Mouse (Mus musculus): ENCODE results near the gene Dnajb14. TPM values are rescaled to one million over a fixed set of nuclear protein-coding genes. Genes with fewer than 3 reads are reported as not detected.

Dnajb14 gene
- polyA plus RNA-seq, 1 experiment from 2014 or later: 7.9 TPM

GRCm38 (mm10) chr3:137932748-137933147, 65.3 kb downstream of the Dnajb14 start:
- Histone ChIP-seq H3K36me3 (replicated peaks) (peaks cover 24% of the 10 kb centered on the region), H3K4me1 (peaks cover 15% of the 10 kb centered on the region), H3K4me3 (no peak overlapping the region), H3K9me3 (no peaks in the 10 kb centered on the region), H3K27ac (replicated peaks) (no peak overlapping the region), H3K27me3 (replicated peaks; ENCODE audit: low read depth, poor library complexity, severe bottlenecking) (no peaks in the 10 kb centered on the region)
- 83% methylated on average over 7 of the region's 7 CpGs for WGBS
- DNase-seq (ENCODE audit: low spot score): no peak

GRCm38 (mm10) chr3:137933986-137934385, 66.5 kb downstream of the Dnajb14 start:
- H3K9me3 ChIP-seq: no peaks in the 10 kb centered on the region
- WGBS: 83% methylated on average over 3 of the region's 3 CpGs

DNA sequence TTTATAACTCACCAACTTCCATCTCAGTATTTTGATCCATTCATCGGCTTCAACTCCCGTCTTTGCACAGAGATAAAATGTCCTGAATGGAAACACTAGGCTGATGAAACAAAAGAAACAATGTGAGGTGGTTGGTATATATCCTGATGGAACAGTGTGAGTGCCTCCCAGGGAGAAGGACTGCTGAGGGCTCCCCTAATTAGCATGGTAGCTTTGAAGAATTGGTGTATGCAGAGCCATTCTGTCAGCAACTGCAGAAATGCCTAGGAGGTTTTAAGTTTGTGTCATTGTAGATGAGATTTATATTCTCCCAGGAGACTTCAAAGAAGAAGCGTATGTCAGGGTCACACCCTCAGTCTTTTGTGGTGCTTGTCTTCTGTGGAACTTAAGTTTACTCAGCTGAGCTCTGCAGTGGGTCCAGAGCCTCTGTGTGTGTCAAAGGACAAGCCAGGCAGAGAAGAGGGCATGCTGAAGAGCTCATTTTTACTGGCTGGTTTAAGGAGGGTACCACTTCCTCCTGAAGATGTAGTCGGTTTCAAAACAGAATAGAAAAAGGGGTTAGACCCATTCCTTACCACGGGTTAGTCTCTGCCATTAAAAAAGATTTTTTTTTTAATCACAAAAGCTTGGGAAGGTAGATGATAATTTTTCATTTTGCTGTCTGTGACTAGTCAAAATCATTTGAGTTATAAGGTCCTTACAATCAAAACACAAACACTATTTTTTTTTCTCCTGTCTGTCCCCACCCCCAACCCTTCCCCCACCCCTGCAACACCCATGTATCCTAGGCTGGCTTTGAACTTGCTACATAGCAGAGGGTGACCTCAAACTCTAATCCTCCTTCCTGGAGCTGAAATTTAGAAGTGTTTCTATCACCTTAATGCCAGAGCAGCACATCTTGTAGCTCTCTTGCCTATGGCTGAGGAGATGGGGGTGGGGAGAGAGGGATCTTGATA, 68.4 kb downstream of the Dnajb14 start:
- no peaks in the 10 kb centered on the region for H3K9me3 ChIP-seq
- no peaks in the 10 kb centered on the region for H3K27me3 ChIP-seq (replicated peaks; ENCODE audit: low read depth, poor library complexity, severe bottlenecking)
- H3K4me1 ChIP-seq: peaks cover 15% of the 10 kb centered on the region
- H3K4me3 ChIP-seq: no peak overlapping the region
- H3K27ac ChIP-seq (replicated peaks): no peak overlapping the region
- no peak for DNase-seq (ENCODE audit: low spot score)
- WGBS: 64% methylated on average over 5 of the region's 5 CpGs
- no peaks in the 10 kb centered on the region; the same call in 1 of the 2 replicates for H3K36me3 ChIP-seq (replicated peaks)

More at GRCm38 (mm10) chr3:137933986-137934385, 66.5 kb downstream of the Dnajb14 start:
- Histone ChIP-seq H3K27me3 (replicated peaks; ENCODE audit: low read depth, poor library complexity, severe bottlenecking) (no peaks in the 10 kb centered on the region), H3K4me1 (peaks cover 15% of the 10 kb centered on the region), H3K36me3 (replicated peaks) (peaks cover 15% of the 10 kb centered on the region), H3K27ac (replicated peaks) (no peak overlapping the region), H3K4me3 (no peak overlapping the region)
- DNase-seq (ENCODE audit: low spot score): no peak

GRCm38 (mm10) chr3:137936541-137936940, 69.1 kb downstream of the Dnajb14 start:
- H3K27ac ChIP-seq (replicated peaks): no peak overlapping the region
- 38% methylated on average over 6 of the region's 6 CpGs for WGBS

DNA sequence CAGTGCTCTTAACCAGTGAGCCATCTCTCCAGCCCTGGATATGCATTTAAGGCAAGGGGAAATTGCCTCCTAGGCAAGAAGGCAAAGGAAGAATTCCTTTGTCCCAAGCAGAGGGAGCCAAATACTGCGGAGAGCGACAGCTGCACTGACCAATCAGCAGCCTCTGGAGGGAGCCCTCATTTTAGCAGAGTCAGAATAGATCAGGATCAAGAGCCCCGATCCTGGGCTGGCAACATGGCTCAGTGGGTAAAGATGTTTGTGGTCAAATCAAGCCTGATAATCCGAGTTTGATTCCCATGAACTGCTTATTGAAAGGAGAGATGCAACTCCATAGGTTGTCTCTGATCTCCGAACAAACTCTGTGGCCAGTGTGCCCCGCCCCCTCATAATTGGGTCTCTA, 71.1 kb downstream of the Dnajb14 start:
- Histone ChIP-seq H3K27me3 (replicated peaks; ENCODE audit: low read depth, poor library complexity, severe bottlenecking) (no peaks in the 10 kb centered on the region), H3K4me1 (peaks cover 18% of the 10 kb centered on the region), H3K36me3 (replicated peaks) (no peaks in the 10 kb centered on the region), H3K27ac (replicated peaks) (no peak overlapping the region; the same call in 1 of the 2 replicates), H3K9me3 (no peaks in the 10 kb centered on the region), H3K4me3 (peak overlapping the region; percentile 17; the same call in 1 of the 2 replicates)
- peak; percentile 66 for DNase-seq (ENCODE audit: low spot score)
- 36% methylated on average over 6 of the region's 6 CpGs for WGBS

More at GRCm38 (mm10) chr3:137936541-137936940, 69.1 kb downstream of the Dnajb14 start:
- Histone ChIP-seq H3K9me3 (no peaks in the 10 kb centered on the region), H3K4me3 (no peak overlapping the region), H3K36me3 (replicated peaks) (no peaks in the 10 kb centered on the region; the same call in 1 of the 2 replicates), H3K27me3 (replicated peaks; ENCODE audit: low read depth, poor library complexity, severe bottlenecking) (no peaks in the 10 kb centered on the region), H3K4me1 (peaks cover 15% of the 10 kb centered on the region)
- DNase-seq (ENCODE audit: low spot score): no peak

GRCm38 (mm10) chr3:137940757-137941156, 73.3 kb downstream of the Dnajb14 start:
- Histone ChIP-seq H3K27me3 (replicated peaks; ENCODE audit: low read depth, poor library complexity, severe bottlenecking) (no peaks in the 10 kb centered on the region), H3K4me3 (no peak overlapping the region), H3K36me3 (replicated peaks) (no peaks in the 10 kb centered on the region), H3K4me1 (peaks cover 18% of the 10 kb centered on the region), H3K9me3 (no peaks in the 10 kb centered on the region), H3K27ac (replicated peaks) (no peak overlapping the region)
- DNase-seq (ENCODE audit: low spot score): no peak
- 82% methylated on average over 4 of the region's 4 CpGs for WGBS

GRCm38 (mm10) chr3:137941555-137941954, 74.1 kb downstream of the Dnajb14 start:
- no peak overlapping the region for H3K4me3 ChIP-seq
- H3K36me3 ChIP-seq (replicated peaks): no peaks in the 10 kb centered on the region
- H3K27me3 ChIP-seq (replicated peaks; ENCODE audit: low read depth, poor library complexity, severe bottlenecking): no peaks in the 10 kb centered on the region
- H3K27ac ChIP-seq (replicated peaks): no peak overlapping the region
- no peaks in the 10 kb centered on the region for H3K9me3 ChIP-seq
- no peak for DNase-seq (ENCODE audit: low spot score)
- peaks cover 12% of the 10 kb centered on the region for H3K4me1 ChIP-seq

GRCm38 (mm10) chr3:137942098-137942622, 74.7 kb downstream of the Dnajb14 start:
- H3K9me3 ChIP-seq: no peaks in the 10 kb centered on the region
- no peak overlapping the region for H3K27ac ChIP-seq (replicated peaks)
- no peaks in the 10 kb centered on the region for H3K36me3 ChIP-seq (replicated peaks)
- WGBS: 89% methylated on average over 12 of the region's 12 CpGs
- peaks cover 6% of the 10 kb centered on the region for H3K4me1 ChIP-seq
- DNase-seq (ENCODE audit: low spot score): no peak
- no peaks in the 10 kb centered on the region for H3K27me3 ChIP-seq (replicated peaks; ENCODE audit: low read depth, poor library complexity, severe bottlenecking)
- no peak overlapping the region for H3K4me3 ChIP-seq

- H3K4me3 ChIP-seq: no peak overlapping the region
- 73% methylated on average over 6 of the region's 6 CpGs for WGBS
- no peaks in the 10 kb centered on the region for H3K9me3 ChIP-seq
- peak; percentile 31 for DNase-seq (ENCODE audit: low spot score)
- no peaks in the 10 kb centered on the region for H3K27me3 ChIP-seq (replicated peaks; ENCODE audit: low read depth, poor library complexity, severe bottlenecking)
- H3K4me1 ChIP-seq: peaks cover 6% of the 10 kb centered on the region
- H3K36me3 ChIP-seq (replicated peaks): no peaks in the 10 kb centered on the region
- H3K27ac ChIP-seq (replicated peaks): no peak overlapping the region
Observed at GRCm38 (mm10) chr3:137943737-137944154, 76.3 kb downstream of the Dnajb14 start.

DNA sequence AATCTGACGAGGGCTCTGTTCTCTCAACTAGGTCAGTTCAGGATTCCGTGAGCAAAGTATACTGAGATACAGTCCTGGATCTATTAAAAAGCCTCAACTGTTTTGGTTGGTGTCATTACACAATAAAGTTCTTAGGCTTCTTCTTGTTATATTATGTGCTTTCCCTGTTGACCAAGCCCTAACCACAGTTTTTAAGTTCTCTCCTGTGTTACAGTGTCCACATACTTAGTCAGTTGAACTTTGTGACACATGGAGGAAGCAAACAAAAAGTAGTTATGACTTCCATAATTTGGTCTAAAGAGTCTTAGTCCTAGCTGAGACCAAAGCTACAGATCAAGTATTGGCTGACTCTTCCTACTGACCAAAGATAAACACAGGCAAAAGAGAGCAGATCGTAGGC, 79.4 kb downstream of the Dnajb14 start:
- Histone ChIP-seq H3K4me1 (peaks cover 7% of the 10 kb centered on the region), H3K27ac (replicated peaks) (no peak overlapping the region), H3K4me3 (no peak overlapping the region), H3K36me3 (replicated peaks) (no peaks in the 10 kb centered on the region), H3K9me3 (no peaks in the 10 kb centered on the region), H3K27me3 (replicated peaks; ENCODE audit: low read depth, poor library complexity, severe bottlenecking) (no peaks in the 10 kb centered on the region)
- 87% methylated on average over 3 of the region's 3 CpGs for WGBS
- no peak for DNase-seq (ENCODE audit: low spot score)

GRCm38 (mm10) chr3:137947525-137947924, 80.0 kb downstream of the Dnajb14 start:
- Histone ChIP-seq H3K27ac (replicated peaks) (no peak overlapping the region), H3K4me1 (peaks cover 14% of the 10 kb centered on the region), H3K36me3 (replicated peaks) (no peaks in the 10 kb centered on the region), H3K4me3 (no peak overlapping the region), H3K27me3 (replicated peaks; ENCODE audit: low read depth, poor library complexity, severe bottlenecking) (no peaks in the 10 kb centered on the region), H3K9me3 (no peaks in the 10 kb centered on the region)
- 86% methylated on average over 4 of the region's 4 CpGs for WGBS
- no peak for DNase-seq (ENCODE audit: low spot score)

DNA sequence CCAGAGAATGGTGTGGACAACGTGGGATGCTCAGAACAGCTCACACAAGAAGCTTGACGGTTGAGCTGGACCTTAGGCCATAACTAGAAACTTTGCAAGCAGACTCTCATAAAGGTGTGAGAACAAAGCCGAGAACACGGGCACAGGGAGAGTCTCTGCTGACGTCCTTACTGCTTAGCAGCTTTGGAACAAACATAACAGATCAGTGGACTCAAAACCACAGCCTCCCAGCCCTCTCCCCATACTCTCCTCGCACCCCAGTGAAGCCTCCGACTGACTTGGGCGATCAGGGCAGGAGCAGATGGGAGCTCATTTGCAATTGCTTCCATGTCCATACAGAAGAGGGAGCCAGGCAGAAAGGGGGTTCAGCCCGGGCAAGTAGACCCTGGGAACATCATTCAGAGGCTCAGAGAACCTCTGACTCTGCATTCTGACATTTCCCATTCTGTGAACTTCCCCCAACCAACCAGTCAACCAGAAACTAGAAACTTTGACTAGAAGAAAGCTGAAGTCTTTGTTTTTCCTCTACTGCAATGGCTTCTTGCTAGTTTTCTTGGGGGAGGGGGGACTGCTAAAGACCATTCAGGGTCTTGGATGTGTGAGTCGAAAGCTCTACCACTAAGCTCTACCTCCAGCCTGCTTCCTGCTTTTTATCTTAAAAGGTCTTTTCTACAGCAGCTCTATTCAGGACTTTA, 82.9 kb downstream of the Dnajb14 start:
- Histone ChIP-seq H3K27me3 (replicated peaks; ENCODE audit: low read depth, poor library complexity, severe bottlenecking) (no peaks in the 10 kb centered on the region), H3K4me1 (peaks cover 22% of the 10 kb centered on the region), H3K27ac (replicated peaks) (no peak overlapping the region), H3K4me3 (no peak overlapping the region), H3K36me3 (replicated peaks) (no peaks in the 10 kb centered on the region), H3K9me3 (no peaks in the 10 kb centered on the region)
- WGBS: 83% methylated on average over 10 of the region's 10 CpGs
- no peak for DNase-seq (ENCODE audit: low spot score)

All from embryonic facial prominence, embryonic 10.5 days (tissue).